Mouse (Mus musculus) granulocyte monocyte progenitor cell, adult 5-6 weeks (primary cell): ENCODE measurements around the gene Efcc1. TPM values are rescaled to one million over a fixed set of nuclear protein-coding genes. Genes with fewer than 3 reads are reported as not detected.
"Not testable (repeated sequence)": the region's sequence is repeated elsewhere in the genome, so short reads cannot be mapped to it uniquely, and the experiment has no call there.

Source experiments
- ATAC-seq: replicated peaks from 2 replicates; pipeline ENCODE4 v1.8.0; 2016; ENCODE audit warnings: mild to moderate bottlenecking, moderate TSS enrichment, inconsistent platforms; ENCODE audit not compliant: poor library complexity, severe bottlenecking
- total RNA-seq, 2 experiments: library from RNA; stranded (forward) in 1 of 2; stranded (reverse) in 1 of 2; fragments of 200-712, 200-1000 nt in 1 of 2; fragments of >200 nt in 1 of 2; fragmentation: Nextera tagmentation in 1 of 2; gene quantifications; 2 replicates each; pipeline ENCODE4 v1.2.3; 2014 to 2017

The Efcc1 gene
- total RNA-seq, 2 experiments from 2014 or later: 0.11 to 4.8 TPM

GRCm38 (mm10) chr6:87742804-87743203 lies 12.1 kb downstream of the Efcc1 start:
- peak; percentile 87 for ATAC-seq

- ATAC-seq: peak; percentile 23
These were observed 12.6 kb downstream of the Efcc1 start for GRCm38 (mm10) chr6:87743281-87743680.

- no peak for ATAC-seq
These were observed 14.0 kb downstream of the Efcc1 start for GRCm38 (mm10) chr6:87744632-87745031.

- ATAC-seq: no peak
These were observed 14.6 kb downstream of the Efcc1 start for GRCm38 (mm10) chr6:87745301-87745700.

- ATAC-seq: no peak
These were observed 15.4 kb downstream of the Efcc1 start for GRCm38 (mm10) chr6:87746059-87746458.

GRCm38 (mm10) chr6:87746849-87747248 lies 16.2 kb downstream of the Efcc1 start:
- no peak for ATAC-seq

- ATAC-seq: peak; percentile 23; the same call in 1 of the 2 replicates
These were observed 17.4 kb downstream of the Efcc1 start for GRCm38 (mm10) chr6:87748078-87748477.

GRCm38 (mm10) chr6:87748531-87748930 lies 17.9 kb downstream of the Efcc1 start:
- no peak for ATAC-seq

GRCm38 (mm10) chr6:87750184-87750910 lies 19.7 kb downstream of the Efcc1 start:
- ATAC-seq: peak; percentile 73

- ATAC-seq: no peak
These were observed 20.9 kb downstream of the Efcc1 start for GRCm38 (mm10) chr6:87751574-87751973.

GRCm38 (mm10) chr6:87755196-87755595 lies 24.5 kb downstream of the Efcc1 start:
- ATAC-seq: no peak

GRCm38 (mm10) chr6:87756896-87757295 lies 26.2 kb downstream of the Efcc1 start:
- ATAC-seq: no peak

- ATAC-seq: no peak
These were observed 28.7 kb downstream of the Efcc1 start for GRCm38 (mm10) chr6:87759404-87759803.

GRCm38 (mm10) chr6:87759850-87760249 lies 29.2 kb downstream of the Efcc1 start:
- no peak for ATAC-seq

GRCm38 (mm10) chr6:87762161-87762560 lies 31.5 kb downstream of the Efcc1 start:
- no peak for ATAC-seq

GRCm38 (mm10) chr6:87763376-87764280 lies 33.0 kb downstream of the Efcc1 start:
- peak; percentile 62 for ATAC-seq

GRCm38 (mm10) chr6:87764296-87764695 lies 33.6 kb downstream of the Efcc1 start:
- ATAC-seq: not testable (repeated sequence)

- peak; percentile 70 for ATAC-seq
These were observed 40.0 kb downstream of the Efcc1 start for GRCm38 (mm10) chr6:87770626-87771025.

- no peak for ATAC-seq
These were observed 43.8 kb downstream of the Efcc1 start for GRCm38 (mm10) chr6:87774466-87774865.

GRCm38 (mm10) chr6:87774909-87775308 lies 44.2 kb downstream of the Efcc1 start:
- no peak for ATAC-seq

GRCm38 (mm10) chr6:87775588-87776245 lies 45.0 kb downstream of the Efcc1 start:
- ATAC-seq: 0 out of 2 replicates have a peak, but pooled peaks have one; percentile 23
